Mouse (Mus musculus): ENCODE data around the gene Shb. TPM values are rescaled to one million over a fixed set of nuclear protein-coding genes. Genes with fewer than 3 reads are reported as not detected.

Gene Shb
- 3.9 TPM in 2 replicates for polyA plus RNA-seq (2015; fragmentation: Nextera tagmentation; extraction: Ambion mirVana)

DNA sequence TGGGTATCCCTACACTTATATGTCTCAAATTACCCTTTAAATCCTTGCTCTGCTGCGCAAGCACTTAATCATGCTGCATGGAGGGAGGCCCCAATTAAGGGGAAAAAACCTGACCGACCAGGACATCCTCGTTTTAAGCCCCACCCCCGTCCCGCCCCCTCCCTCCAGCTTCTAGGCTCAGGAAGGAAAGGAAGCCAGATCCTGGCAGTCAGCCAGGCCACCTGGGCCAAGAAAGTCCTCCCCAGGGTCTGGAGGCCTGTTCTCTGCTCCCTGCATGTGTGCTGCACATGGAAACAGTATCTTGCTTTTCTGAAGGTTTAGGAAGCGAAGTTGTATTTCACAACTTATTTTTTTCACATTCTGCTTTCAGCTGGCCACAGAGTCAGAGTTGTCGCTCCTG lies at the start of gene Shb:
Gene Shb (minus strand): TSS at position 96 of the 400 bp plus-strand sequence.
- Histone ChIP-seq H3K27ac (peak within 1 kb of the TSS; percentile 76), H3K36me3 (no peaks in the 10 kb centered on the region), H3K4me1 (peaks cover 61% of the 10 kb centered on the region), H3K4me2 (replicated peaks) (peak within 1 kb of the TSS; percentile 95), H3K9ac (no peak within 1 kb of the TSS), H3K4me3 (peak within 1 kb of the TSS; percentile 76), H3K27me3 (peaks cover 9% of the 10 kb centered on the region; the same call in 1 of the 2 replicates), H3K9me3 (0 out of 2 replicates have a peak, but pooled peaks cover 3% of the 10 kb centered on the region)
- whole genome bisulfite sequencing, result 1% methylated on average over 7 of the region's 7 CpGs
- ATAC-seq (ENCODE audit: low FRiP score, low read depth), result peak; percentile 62

DNA sequence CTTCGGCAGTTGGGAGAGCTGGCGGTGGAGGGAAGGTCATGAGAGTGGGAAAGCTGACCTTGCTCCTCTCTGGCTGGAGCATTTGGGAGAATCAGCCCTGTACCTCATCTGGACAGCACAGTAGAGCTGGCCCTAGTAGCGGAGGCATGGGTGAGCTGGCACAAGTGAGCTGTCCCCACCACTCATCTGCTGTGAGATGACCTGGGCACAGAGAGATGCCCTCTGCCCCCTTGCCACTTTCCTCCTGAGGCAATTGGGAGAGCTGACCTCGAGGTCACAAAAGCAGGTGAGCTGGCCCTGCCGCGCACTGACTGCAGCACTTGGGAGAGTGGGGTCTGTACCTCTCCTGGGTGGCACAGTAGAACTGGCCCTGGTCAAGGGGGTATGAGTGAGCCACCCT lies 48.8 kb upstream of the Shb start:
- 87% methylated on average over 6 of the region's 6 CpGs for WGBS
- peaks cover 53% of the 10 kb centered on the region for H3K4me1 ChIP-seq
- H3K4me3 ChIP-seq, result no peak overlapping the region
- peaks cover 43% of the 10 kb centered on the region for H3K27me3 ChIP-seq
- no peak overlapping the region for H3K27ac ChIP-seq
- no peak overlapping the region for H3K4me2 ChIP-seq (replicated peaks)
- H3K9me3 ChIP-seq, result no peaks in the 10 kb centered on the region
- ATAC-seq (ENCODE audit: low FRiP score, low read depth), result no peak
- no peak overlapping the region for H3K9ac ChIP-seq
- no peaks in the 10 kb centered on the region for H3K36me3 ChIP-seq

DNA sequence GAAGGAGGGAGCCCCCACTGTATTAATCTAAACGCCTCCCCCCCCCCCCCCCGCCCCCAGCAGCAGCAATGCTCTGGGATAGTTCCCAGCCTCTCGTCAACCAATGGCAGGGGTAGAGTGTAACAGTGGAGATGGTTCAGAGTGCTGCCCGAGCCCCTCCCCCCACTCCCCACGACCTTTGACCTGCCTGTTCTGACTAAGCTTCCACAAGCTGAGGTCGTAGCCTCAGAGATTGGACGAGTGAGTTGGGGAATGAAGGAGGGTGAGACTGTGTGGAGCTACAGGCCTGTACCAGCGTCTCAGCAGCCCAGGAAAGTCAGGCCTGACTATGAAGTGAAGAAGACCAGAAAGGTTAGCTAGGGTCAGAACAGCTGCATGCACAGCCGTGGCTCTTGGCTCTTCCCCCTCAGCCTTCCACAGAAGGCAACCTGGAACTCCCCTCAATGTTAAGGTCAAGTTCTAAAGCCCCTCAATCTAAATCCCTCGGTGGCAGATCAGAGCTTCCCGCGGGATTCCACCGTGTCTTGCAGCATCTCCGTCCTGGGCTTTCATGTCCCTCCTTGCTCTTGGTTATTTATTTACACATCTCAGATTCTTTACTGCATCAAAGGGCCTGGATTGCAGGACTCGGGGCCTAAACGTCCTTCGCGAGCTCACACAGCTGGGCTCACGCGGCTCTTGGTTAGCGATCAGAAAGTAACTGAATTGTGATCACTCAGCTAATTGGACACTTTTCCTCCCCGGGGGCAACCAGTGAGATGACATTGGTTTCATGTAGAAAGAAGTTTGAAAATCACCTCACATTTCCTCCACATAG lies 46.5 kb upstream of the Shb start:
- peaks cover 53% of the 10 kb centered on the region for H3K4me1 ChIP-seq
- H3K27me3 ChIP-seq, result peaks cover 23% of the 10 kb centered on the region
- H3K9me3 ChIP-seq, result no peaks in the 10 kb centered on the region
- no peak overlapping the region for H3K4me3 ChIP-seq
- ATAC-seq (ENCODE audit: low FRiP score, low read depth), result no peak
- H3K27ac ChIP-seq, result no peak overlapping the region
- 0 out of 2 replicates have a peak overlapping the region, but pooled peaks have one; percentile 19 for H3K9ac ChIP-seq
- H3K36me3 ChIP-seq, result no peaks in the 10 kb centered on the region
- whole genome bisulfite sequencing, result 14% methylated on average over 22 of the region's 22 CpGs
- 0 out of 2 replicates have a peak overlapping the region, but pooled peaks have one; percentile 4 for H3K4me2 ChIP-seq (replicated peaks)

- no peaks in the 10 kb centered on the region for H3K36me3 ChIP-seq
- no peak overlapping the region for H3K27ac ChIP-seq
- H3K4me1 ChIP-seq, result peaks cover 53% of the 10 kb centered on the region
- no peaks in the 10 kb centered on the region for H3K9me3 ChIP-seq
- H3K4me2 ChIP-seq (replicated peaks), result peak overlapping the region; percentile 11; the same call in 1 of the 2 replicates
- H3K9ac ChIP-seq, result no peak overlapping the region
- peaks cover 22% of the 10 kb centered on the region for H3K27me3 ChIP-seq
- H3K4me3 ChIP-seq, result no peak overlapping the region
- 49% methylated on average over 8 of the region's 8 CpGs for WGBS
- ATAC-seq (ENCODE audit: low FRiP score, low read depth), result no peak
Observed at GRCm38 (mm10) chr4:45577631-45578030, 45.4 kb upstream of the Shb start.

GRCm38 (mm10) chr4:45574614-45575169 lies 42.4 kb upstream of the Shb start:
- Histone ChIP-seq H3K36me3 (no peaks in the 10 kb centered on the region), H3K9ac (no peak overlapping the region), H3K4me1 (peaks cover 30% of the 10 kb centered on the region), H3K4me3 (no peak overlapping the region), H3K4me2 (replicated peaks) (peak overlapping the region; percentile 12), H3K9me3 (no peaks in the 10 kb centered on the region), H3K27me3 (0 out of 2 replicates have a peak, but pooled peaks cover 10% of the 10 kb centered on the region), H3K27ac (peak overlapping the region; percentile 33; the same call in 1 of the 2 replicates)
- no peak; the same call in 1 of the 2 replicates for ATAC-seq (ENCODE audit: low FRiP score, low read depth)
- whole genome bisulfite sequencing, result 40% methylated on average over 15 of the region's 15 CpGs

DNA sequence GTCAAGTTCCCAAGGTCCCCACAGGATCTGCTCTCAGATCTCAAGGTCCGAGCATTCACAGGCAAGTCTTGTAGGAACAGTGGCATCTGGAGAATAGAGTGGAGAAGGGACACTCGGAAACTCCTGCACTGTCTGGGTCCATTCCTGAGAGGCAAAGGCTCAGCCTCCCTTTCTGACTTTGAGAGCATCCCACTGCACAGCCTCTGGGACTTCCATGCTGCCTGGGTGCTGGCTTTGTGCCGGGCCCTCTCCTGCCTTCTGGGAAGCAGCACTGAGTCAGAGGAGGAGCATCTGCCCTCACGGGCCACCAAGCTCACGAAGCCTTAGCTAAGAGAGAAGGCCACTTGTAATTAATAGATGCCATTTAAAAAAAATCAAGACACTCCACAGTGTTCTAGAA lies 37.3 kb upstream of the Shb start:
- Histone ChIP-seq H3K27ac (no peak overlapping the region), H3K9ac (no peak overlapping the region), H3K4me3 (no peak overlapping the region), H3K4me2 (replicated peaks) (no peak overlapping the region), H3K36me3 (no peaks in the 10 kb centered on the region), H3K4me1 (peaks cover 3% of the 10 kb centered on the region; the same call in 1 of the 2 replicates), H3K27me3 (0 out of 2 replicates have a peak, but pooled peaks cover 5% of the 10 kb centered on the region), H3K9me3 (no peaks in the 10 kb centered on the region)
- 77% methylated on average over 5 of the region's 5 CpGs for WGBS
- ATAC-seq (ENCODE audit: low FRiP score, low read depth), result no peak

DNA sequence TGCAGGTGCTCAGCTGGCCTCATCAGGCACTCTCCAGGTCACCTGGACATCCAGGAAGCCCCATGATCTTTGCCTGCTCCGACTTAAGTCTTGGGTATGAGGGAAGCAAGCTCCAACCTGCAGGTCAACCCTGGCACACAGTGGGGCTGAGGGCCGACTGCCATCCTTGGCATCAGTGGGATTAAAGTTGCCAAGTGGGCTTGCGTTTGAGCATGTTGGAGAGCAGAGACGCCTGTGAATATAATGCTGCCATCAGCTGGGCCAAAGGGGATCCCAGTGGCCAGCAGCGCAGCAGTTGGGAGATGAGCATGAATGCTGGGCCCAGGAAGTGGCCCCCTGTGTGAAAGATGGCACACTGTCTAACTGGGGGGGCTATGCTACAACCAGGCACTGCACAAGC lies 25.9 kb upstream of the Shb start:
- no peak for ATAC-seq (ENCODE audit: low FRiP score, low read depth)
- WGBS, result 87% methylated on average over 5 of the region's 5 CpGs
- H3K9me3 ChIP-seq, result no peaks in the 10 kb centered on the region
- H3K27me3 ChIP-seq, result peaks cover 2% of the 10 kb centered on the region; the same call in 1 of the 2 replicates
- no peak overlapping the region for H3K9ac ChIP-seq
- no peaks in the 10 kb centered on the region for H3K36me3 ChIP-seq
- H3K4me2 ChIP-seq (replicated peaks), result no peak overlapping the region
- H3K27ac ChIP-seq, result no peak overlapping the region
- H3K4me1 ChIP-seq, result no peaks in the 10 kb centered on the region
- no peak overlapping the region for H3K4me3 ChIP-seq

GRCm38 (mm10) chr4:45552571-45552970 lies 20.3 kb upstream of the Shb start:
- no peaks in the 10 kb centered on the region for H3K36me3 ChIP-seq
- WGBS, result 28% methylated on average over 4 of the region's 4 CpGs
- no peaks in the 10 kb centered on the region for H3K9me3 ChIP-seq
- no peak overlapping the region for H3K9ac ChIP-seq
- no peak for ATAC-seq (ENCODE audit: low FRiP score, low read depth)
- H3K4me3 ChIP-seq, result no peak overlapping the region
- no peak overlapping the region for H3K27ac ChIP-seq
- no peak overlapping the region for H3K4me2 ChIP-seq (replicated peaks)
- peaks cover 7% of the 10 kb centered on the region; the same call in 1 of the 2 replicates for H3K27me3 ChIP-seq
- 0 out of 2 replicates have a peak, but pooled peaks cover 5% of the 10 kb centered on the region for H3K4me1 ChIP-seq

DNA sequence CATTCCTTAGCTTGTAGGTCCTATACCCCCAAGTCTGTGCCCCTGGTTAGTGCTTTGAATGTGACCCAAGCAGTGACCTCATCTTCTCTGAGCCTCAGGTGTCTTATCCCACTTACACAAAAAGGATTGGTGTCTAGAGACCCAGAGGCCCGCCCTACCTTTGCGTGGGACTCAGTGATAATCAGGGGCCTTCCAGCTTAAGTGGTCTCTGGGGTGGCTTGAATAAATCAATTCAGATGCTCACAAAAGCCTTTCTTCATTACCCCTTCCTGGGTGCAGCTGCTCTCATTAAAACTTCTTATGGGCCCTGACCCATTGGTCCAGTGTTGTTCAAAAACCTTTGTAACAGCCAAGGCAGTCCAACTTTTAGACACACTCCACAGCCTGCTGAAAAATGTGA lies 18.7 kb upstream of the Shb start:
- Histone ChIP-seq H3K27me3 (peaks cover 8% of the 10 kb centered on the region; the same call in 1 of the 2 replicates), H3K9me3 (no peaks in the 10 kb centered on the region), H3K4me1 (peaks cover 11% of the 10 kb centered on the region), H3K27ac (no peak overlapping the region), H3K4me3 (no peak overlapping the region), H3K9ac (no peak overlapping the region), H3K4me2 (replicated peaks) (no peak overlapping the region), H3K36me3 (no peaks in the 10 kb centered on the region)
- no peak for ATAC-seq (ENCODE audit: low FRiP score, low read depth)
- WGBS, result 51% methylated on average over 2 of the region's 2 CpGs

DNA sequence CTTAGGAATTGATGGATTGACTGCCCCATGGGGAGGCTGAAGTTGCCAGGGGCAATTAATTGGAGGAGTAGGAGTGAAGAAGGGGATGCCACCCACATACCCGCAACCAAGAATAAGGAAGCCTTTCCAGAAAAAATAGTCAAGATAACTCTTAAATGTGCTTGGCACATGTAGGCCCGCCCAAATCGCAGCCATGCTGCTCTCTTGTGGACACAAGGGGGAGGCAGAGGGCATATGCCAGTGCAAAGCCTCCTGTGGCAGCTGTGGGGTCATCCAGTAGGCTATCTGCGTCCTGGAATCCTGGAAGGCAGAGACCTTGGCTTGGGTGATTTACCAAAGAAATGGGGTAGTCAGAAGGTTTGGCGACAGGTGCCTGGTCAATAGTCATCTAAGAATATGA lies 17.2 kb upstream of the Shb start:
- Histone ChIP-seq H3K36me3 (no peaks in the 10 kb centered on the region), H3K27me3 (peaks cover 8% of the 10 kb centered on the region; the same call in 1 of the 2 replicates), H3K9me3 (no peaks in the 10 kb centered on the region), H3K9ac (no peak overlapping the region), H3K4me2 (replicated peaks) (no peak overlapping the region), H3K4me1 (peaks cover 15% of the 10 kb centered on the region), H3K27ac (no peak overlapping the region), H3K4me3 (no peak overlapping the region)
- ATAC-seq (ENCODE audit: low FRiP score, low read depth), result no peak
- WGBS, result 74% methylated on average over 5 of the region's 5 CpGs

- Histone ChIP-seq H3K27me3 (peaks cover 11% of the 10 kb centered on the region; the same call in 1 of the 2 replicates), H3K4me3 (no peak overlapping the region), H3K36me3 (no peaks in the 10 kb centered on the region), H3K9ac (no peak overlapping the region), H3K4me2 (replicated peaks) (no peak overlapping the region), H3K9me3 (no peaks in the 10 kb centered on the region), H3K4me1 (peaks cover 13% of the 10 kb centered on the region), H3K27ac (no peak overlapping the region)
- ATAC-seq (ENCODE audit: low FRiP score, low read depth), result no peak
- 47% methylated on average over 8 of the region's 8 CpGs for WGBS
Observed at GRCm38 (mm10) chr4:45545851-45546250, 13.6 kb upstream of the Shb start.

- WGBS, result 57% methylated on average over 3 of the region's 3 CpGs
- no peak overlapping the region for H3K27ac ChIP-seq
- no peak overlapping the region for H3K9ac ChIP-seq
- H3K4me2 ChIP-seq (replicated peaks), result no peak overlapping the region
- H3K4me3 ChIP-seq, result no peak overlapping the region
- H3K36me3 ChIP-seq, result no peaks in the 10 kb centered on the region
- 0 out of 2 replicates have a peak, but pooled peaks cover 11% of the 10 kb centered on the region for H3K27me3 ChIP-seq
- H3K9me3 ChIP-seq, result no peaks in the 10 kb centered on the region
- ATAC-seq (ENCODE audit: low FRiP score, low read depth), result peak; percentile 57; the same call in 1 of the 2 replicates
- H3K4me1 ChIP-seq, result peaks cover 19% of the 10 kb centered on the region
Observed at GRCm38 (mm10) chr4:45543481-45544051, 11.3 kb upstream of the Shb start.

Measured in limb, embryonic 13.5 days (tissue).